Mouse (Mus musculus): ENCODE measurements around the gene Lhx3.

GRCm38 (mm10) chr2:26252514-26253206 is 44.6 kb upstream of the Lhx3 start:
- TF ChIP-seq CTCF (IDR thresholded peaks at IDR 0.05; ENCODE audit: low read depth, low read length) (no peak), POLR2A (IDR thresholded peaks at IDR 0.05; ENCODE audit: borderline replicate concordance, low read depth, low read length) (no peak)
